Mouse (Mus musculus) MEL (cell line): ENCODE results near the gene Coq10a. TPM values are rescaled to one million over a fixed set of nuclear protein-coding genes. Genes with fewer than 3 reads are reported as not detected.

Source experiments
- DNase-seq: peaks from one replicate; pipeline ENCODE4 v3.0.0; 2011; ENCODE audit warnings: low read depth, low spot score
- H3K27ac ChIP-seq: 2 replicates; pipeline ENCODE4 v1.5.1; 2012; ENCODE audit warnings: low read depth, mild to moderate bottlenecking, control low read depth, low read length, moderate library complexity; ENCODE audit not compliant: control insufficient read depth
- H3K27me3 ChIP-seq, 2 experiments: fragments of 150-350 bp in 1 of 2; sonication (generic) in 1 of 2; 2 replicates each; pipeline ENCODE4 v1.6.1; 2012; ENCODE audit warnings: low read length in 2 of 2, mild to moderate bottlenecking in 2 of 2, improper control_type of control experiment in 1 of 2, moderate library complexity in 1 of 2; ENCODE audit not compliant: insufficient read depth in 2 of 2, control insufficient read depth in 1 of 2
- H3K36me3 ChIP-seq, 2 experiments: 2 replicates each; pipeline ENCODE4 v1.6.1; 2012 to 2014; ENCODE audit warnings: low read length in 2 of 2, improper control_type of control experiment in 1 of 2, inconsistent platforms in 1 of 2, mild to moderate bottlenecking in 1 of 2; ENCODE audit not compliant: insufficient read depth in 2 of 2, control insufficient read depth in 1 of 2
- H3K4me1 ChIP-seq, 2 experiments: fragments of 150-350 bp in 1 of 2; sonication (generic) in 1 of 2; 2 replicates each; pipeline ENCODE4 v1.6.1; 2012; ENCODE audit warnings: low read length in 2 of 2, improper control_type of control experiment in 1 of 2, mild to moderate bottlenecking in 1 of 2; ENCODE audit not compliant: insufficient read depth in 2 of 2, control insufficient read depth in 1 of 2
- H3K4me3 ChIP-seq, 2 experiments: fragments of 150-350 bp in 1 of 2; sonication (generic) in 1 of 2; 2 replicates each; pipeline ENCODE4 v1.5.1; 2012; ENCODE audit warnings: low read depth in 2 of 2, low read length in 2 of 2, mild to moderate bottlenecking in 2 of 2, moderate library complexity in 2 of 2, control low read depth in 1 of 2, improper control_type of control experiment in 1 of 2; ENCODE audit not compliant: control insufficient read depth in 1 of 2, insufficient read depth in 1 of 2
- H3K79me2 ChIP-seq: 2 replicates; pipeline ENCODE4 v1.6.1; 2012; ENCODE audit warnings: mild to moderate bottlenecking, low read length, moderate library complexity; ENCODE audit not compliant: control insufficient read depth, poor library complexity, insufficient read depth
- H3K9ac ChIP-seq: 2 replicates; pipeline ENCODE4 v1.6.1; 2012; ENCODE audit warnings: low read depth, mild to moderate bottlenecking, control low read depth, low read length, moderate library complexity; ENCODE audit not compliant: control insufficient read depth, poor library complexity, severe bottlenecking
- H3K9me3 ChIP-seq: fragments of 150-350 bp; sonication (generic); replicated peaks from 2 replicates; pipeline ENCODE4 v1.6.1; 2012; ENCODE audit warnings: mild to moderate bottlenecking, low read length, improper control_type of control experiment, moderate library complexity; ENCODE audit not compliant: insufficient read depth
- BHLHE40 ChIP-seq: IDR thresholded peaks from 2 replicates; pipeline ENCODE4 v1.6.1; 2012; ENCODE audit warnings: low read depth, mild to moderate bottlenecking, inconsistent platforms, low read length, improper control_type of control experiment, borderline replicate concordance
- E2F4 ChIP-seq: IDR thresholded peaks from 2 replicates; pipeline ENCODE4 v1.6.1; 2011; ENCODE audit warnings: low read depth, low read length, improper control_type of control experiment, borderline replicate concordance
- GATA1 ChIP-seq: IDR thresholded peaks from 2 replicates; pipeline ENCODE4 v1.6.1; 2011; ENCODE audit warnings: low read depth, low read length, improper control_type of control experiment
- HCFC1 ChIP-seq: IDR thresholded peaks from 2 replicates; pipeline ENCODE4 v1.6.1; 2012; ENCODE audit warnings: low read depth, mild to moderate bottlenecking, inconsistent platforms, low read length, improper control_type of control experiment, moderate library complexity
- JUND ChIP-seq: IDR thresholded peaks from 2 replicates; pipeline ENCODE4 v1.6.1; 2011; ENCODE audit warnings: low read depth, mild to moderate bottlenecking, improper control_type of control experiment, low read length
- KAT2A ChIP-seq: conservative IDR thresholded peaks from 2 replicates; pipeline ENCODE4 v1.6.1; 2012; ENCODE audit warnings: low read depth, low read length, improper control_type of control experiment, inconsistent platforms
- MAFK ChIP-seq: IDR thresholded peaks from 2 replicates; pipeline ENCODE4 v1.6.1; 2011; ENCODE audit warnings: low read depth, mild to moderate bottlenecking, low read length, improper control_type of control experiment, borderline replicate concordance
- MAZ ChIP-seq: IDR thresholded peaks from 2 replicates; pipeline ENCODE4 v1.6.1; 2012; ENCODE audit warnings: low read depth, mild to moderate bottlenecking, inconsistent platforms, low read length, improper control_type of control experiment
- MEF2A ChIP-seq: IDR thresholded peaks from 2 replicates; pipeline ENCODE4 v1.6.1; 2014; ENCODE audit warnings: low read depth, mild to moderate bottlenecking, inconsistent platforms, low read length, improper control_type of control experiment; ENCODE audit not compliant: poor library complexity, insufficient replicate concordance, severe bottlenecking; ENCODE audit errors: extremely low read depth
- MXI1 ChIP-seq: IDR thresholded peaks from 2 replicates; pipeline ENCODE4 v1.6.1; 2011; ENCODE audit warnings: mild to moderate bottlenecking, low read depth, low read length, improper control_type of control experiment
- MYB ChIP-seq: IDR thresholded peaks from 2 replicates; pipeline ENCODE4 v1.6.1; 2011; ENCODE audit warnings: mild to moderate bottlenecking, low read depth, low read length, improper control_type of control experiment
- MYC ChIP-seq: IDR thresholded peaks from 2 replicates; pipeline ENCODE4 v1.6.1; 2011; ENCODE audit warnings: low read depth, mild to moderate bottlenecking, low read length, improper control_type of control experiment, moderate library complexity
- NELFE ChIP-seq: IDR thresholded peaks from 2 replicates; pipeline ENCODE4 v1.6.1; 2011; ENCODE audit warnings: low read depth, low read length, improper control_type of control experiment
- NRF1 ChIP-seq: IDR thresholded peaks from 2 replicates; pipeline ENCODE4 v1.6.1; 2014; ENCODE audit warnings: low read depth, mild to moderate bottlenecking, inconsistent platforms, low read length, improper control_type of control experiment, moderate library complexity; ENCODE audit not compliant: poor library complexity, insufficient read depth, severe bottlenecking
- POLR2A ChIP-seq, 2 experiments: IDR thresholded peaks; 2 replicates each; pipeline ENCODE4 v1.6.1; 2011 to 2012; ENCODE audit warnings: low read length in 2 of 2, mild to moderate bottlenecking in 2 of 2, control low read depth in 1 of 2, improper control_type of control experiment in 1 of 2, low read depth in 1 of 2, moderate library complexity in 1 of 2; ENCODE audit not compliant: control insufficient read depth in 1 of 2, insufficient read depth in 1 of 2, poor library complexity in 1 of 2
- RAD21 ChIP-seq: IDR thresholded peaks from 2 replicates; pipeline ENCODE4 v1.6.1; 2011; ENCODE audit warnings: mild to moderate bottlenecking, low read depth, low read length, improper control_type of control experiment
- RCOR1 ChIP-seq: IDR thresholded peaks from 2 replicates; pipeline ENCODE4 v1.6.1; 2012; ENCODE audit warnings: low read depth, mild to moderate bottlenecking, inconsistent platforms, low read length, improper control_type of control experiment
- SIN3A ChIP-seq: IDR thresholded peaks from 2 replicates; pipeline ENCODE4 v1.6.1; 2012; ENCODE audit warnings: low read length, improper control_type of control experiment, inconsistent platforms
- SMC3 ChIP-seq: IDR thresholded peaks from 2 replicates; pipeline ENCODE4 v1.6.1; 2011; ENCODE audit warnings: low read depth, low read length, improper control_type of control experiment
- TBP ChIP-seq: IDR thresholded peaks from 2 replicates; pipeline ENCODE4 v1.8.0; 2011; ENCODE audit warnings: low read depth, low read length, improper control_type of control experiment
- TCF12 ChIP-seq: IDR thresholded peaks from 2 replicates; pipeline ENCODE4 v1.6.1; 2014; ENCODE audit warnings: low read depth, mild to moderate bottlenecking, inconsistent platforms, low read length, improper control_type of control experiment, moderate library complexity
- UBTF ChIP-seq: IDR thresholded peaks from 2 replicates; pipeline ENCODE4 v1.6.1; 2012; ENCODE audit warnings: low read depth, mild to moderate bottlenecking, inconsistent platforms, low read length, improper control_type of control experiment, moderate library complexity, borderline replicate concordance; ENCODE audit not compliant: insufficient read depth
- USF1 ChIP-seq: IDR thresholded peaks from 2 replicates; pipeline ENCODE4 v1.6.1; 2014; ENCODE audit warnings: low read depth, mild to moderate bottlenecking, inconsistent platforms, low read length, improper control_type of control experiment, moderate library complexity
- USF2 ChIP-seq, 2 experiments: IDR thresholded peaks; 2 replicates each; pipeline ENCODE4 v1.6.1; 2011 to 2012; ENCODE audit warnings: improper control_type of control experiment in 2 of 2, low read length in 2 of 2, borderline replicate concordance in 1 of 2, inconsistent platforms in 1 of 2, low read depth in 1 of 2, mild to moderate bottlenecking in 1 of 2; ENCODE audit not compliant: insufficient read depth in 1 of 2
- ZC3H11A ChIP-seq: IDR thresholded peaks from 2 replicates; pipeline ENCODE4 v1.6.1; 2012; ENCODE audit warnings: low read depth, mild to moderate bottlenecking, inconsistent platforms, low read length, improper control_type of control experiment
- ZMIZ1 ChIP-seq: IDR thresholded peaks from 2 replicates; pipeline ENCODE4 v1.6.1; 2012; ENCODE audit warnings: low read depth, mild to moderate bottlenecking, inconsistent platforms, low read length, improper control_type of control experiment, moderate library complexity
- ZNF384 ChIP-seq: IDR thresholded peaks from 2 replicates; pipeline ENCODE4 v1.6.1; 2012; ENCODE audit warnings: low read depth, mild to moderate bottlenecking, inconsistent platforms, low read length, improper control_type of control experiment
- polyA plus RNA-seq, 2 experiments: library from polyadenylated mRNA; stranded (reverse) in 1 of 2; unstranded in 1 of 2; fragments of >175 nt in 1 of 2; fragments of >200 nt in 1 of 2; gene quantifications; 2 replicates each; pipeline versions ENCODE4 v1.2.1 to v1.2.4; 2012; ENCODE audit warnings: low replicate concordance in 2 of 2, low read depth in 1 of 2; ENCODE audit not compliant: insufficient read length in 2 of 2, insufficient read depth in 1 of 2, missing spikeins in 1 of 2
- total RNA-seq: library from RNA; depleted of rRNA; stranded (reverse); fragments of 300-350 nt; gene quantifications from 2 replicates; pipeline ENCODE4 v1.2.3, GENCODE M21; 2012

The Coq10a gene
- total and polyA plus RNA-seq, 3 experiments: 7.7 to 14.1 TPM; not detected in 1

DNA sequence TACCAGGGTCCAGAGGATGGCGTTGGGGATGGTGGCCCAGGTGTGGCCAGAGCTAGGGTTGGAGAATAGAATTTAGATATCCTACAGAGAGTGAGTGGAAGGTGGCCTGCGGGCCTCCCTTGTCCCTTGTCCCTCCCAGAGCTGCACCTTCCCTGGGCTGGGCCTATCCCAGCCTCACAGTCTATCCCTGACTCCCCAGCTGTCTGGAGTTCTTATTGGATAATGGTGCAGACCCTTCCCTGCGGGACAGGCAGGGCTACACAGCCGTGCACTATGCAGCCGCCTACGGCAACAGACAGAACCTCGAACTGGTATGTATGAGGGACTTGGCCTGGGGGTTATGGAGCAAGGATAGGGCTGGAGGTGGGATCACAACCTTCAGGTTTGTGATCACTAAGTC lies 17.1 kb upstream of the Coq10a start:
- H3K4me1 ChIP-seq: 0 out of 4 replicates have a peak, but pooled peaks cover 0 to 6% of the 10 kb centered on the region in 2 experiments
- H3K27ac ChIP-seq: no peak overlapping the region
- TF ChIP-seq MAZ (no peak), SMC3 (no peak), NRF1 (no peak), MAFK (no peak), GATA1 (no peak), UBTF (no peak), E2F4 (no peak), ZNF384 (no peak), MYB (no peak), POLR2A (IDR thresholded peaks at IDR 0.05; ENCODE audit: control insufficient read depth in 1 of 2, insufficient read depth in 1 of 2, low read depth in 1 of 2, low read length in 2 of 2, poor library complexity in 1 of 2) (no peak), ZC3H11A (no peak), KAT2A (no peak), MXI1 (no peak), TBP (no peak), HCFC1 (no peak), MEF2A (no peak)
- H3K27me3 ChIP-seq: no peaks in the 10 kb centered on the region
- no peak for DNase-seq
- H3K36me3 ChIP-seq: peaks cover 0 to 10% of the 10 kb centered on the region in 2 experiments; a peak in 3 of 4 replicates
- no peak overlapping the region for H3K9ac ChIP-seq
- H3K4me3 ChIP-seq: no peak overlapping the region
- H3K79me2 ChIP-seq: no peaks in the 10 kb centered on the region
- no peaks in the 10 kb centered on the region for H3K9me3 ChIP-seq

DNA sequence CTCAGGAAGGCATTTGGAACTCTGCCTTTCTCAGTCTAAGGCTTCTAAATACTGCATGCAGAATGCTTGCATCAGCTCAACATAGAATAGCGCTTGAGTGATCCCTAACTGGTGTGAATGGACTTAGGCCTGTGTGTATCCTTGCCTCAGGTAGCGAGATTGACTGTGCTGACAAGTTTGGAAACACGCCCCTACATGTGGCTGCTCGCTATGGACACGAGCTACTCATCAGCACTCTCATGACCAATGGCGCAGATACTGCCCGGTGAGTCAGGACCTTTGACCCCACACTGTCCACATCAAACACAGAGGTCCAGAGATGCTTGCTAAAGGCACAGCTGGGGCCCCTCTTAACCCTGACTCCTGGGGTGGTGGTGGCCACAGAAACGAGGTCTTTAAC lies 13.7 kb upstream of the Coq10a start:
- Histone ChIP-seq H3K9ac (no peak overlapping the region), H3K27ac (no peak overlapping the region), H3K36me3 (peaks cover 0 to 8% of the 10 kb centered on the region in 2 experiments; a peak in 3 of 4 replicates), H3K4me1 (peaks cover 0 to 3% of the 10 kb centered on the region in 2 experiments; a peak in 2 of 4 replicates), H3K9me3 (no peaks in the 10 kb centered on the region), H3K4me3 (no peak overlapping the region), H3K79me2 (peaks cover 15% of the 10 kb centered on the region), H3K27me3 (no peaks in the 10 kb centered on the region)
- TF ChIP-seq MXI1 (no peak), MYC (no peak), USF2 (IDR thresholded peaks at IDR 0.05; ENCODE audit: borderline replicate concordance in 1 of 2, insufficient read depth in 1 of 2, low read depth in 1 of 2, low read length in 2 of 2) (no peak), JUND (no peak), ZMIZ1 (no peak), ZNF384 (no peak), NELFE (no peak), TCF12 (no peak), USF1 (no peak), SIN3A (no peak), BHLHE40 (no peak), TBP (no peak), RCOR1 (no peak), RAD21 (no peak)
- DNase-seq: no peak
